Mouse (Mus musculus): Measurements from ENCODE around the gene Sgf29.

Sgf29 gene

GRCm38 (mm10) chr7:126708175-126708952, 59.3 kb downstream of the Sgf29 start:
- DNase-seq = no peak

DNA sequence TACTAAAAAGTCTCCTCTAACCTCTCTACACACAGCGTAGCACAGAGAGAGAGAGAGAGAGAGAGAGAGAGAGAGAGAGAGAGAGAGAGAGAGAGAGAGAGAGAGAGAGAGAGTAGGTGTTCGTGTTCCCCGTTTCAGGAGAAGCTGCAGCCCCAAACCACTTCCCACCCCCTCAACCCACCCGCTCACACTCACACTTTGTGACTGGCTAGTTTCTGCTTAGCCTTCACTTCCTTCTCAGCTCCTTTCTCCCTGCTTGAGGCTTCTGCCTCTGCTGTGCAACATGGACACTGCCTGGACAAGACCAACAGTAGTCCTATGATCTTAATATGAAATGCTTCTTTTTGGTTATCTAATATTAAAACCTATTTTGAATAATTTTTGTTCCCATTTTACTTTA, 61.2 kb downstream of the Sgf29 start:
- no peak for DNase-seq

- peak; percentile 55 for DNase-seq
These were observed 62.8 kb downstream of the Sgf29 start for GRCm38 (mm10) chr7:126711910-126712309.

GRCm38 (mm10) chr7:126715679-126716078, 66.6 kb downstream of the Sgf29 start:
- DNase-seq = no peak

- DNase-seq = no peak
These were observed 68.5 kb downstream of the Sgf29 start for GRCm38 (mm10) chr7:126717566-126717965.

GRCm38 (mm10) chr7:126718787-126719337, 69.8 kb downstream of the Sgf29 start:
- DNase-seq = peak; percentile 57

GRCm38 (mm10) chr7:126721635-126722034, 72.5 kb downstream of the Sgf29 start:
- no peak for DNase-seq
